Mouse (Mus musculus): ENCODE data around the gene Mrpl58. TPM values are rescaled to one million over a fixed set of nuclear protein-coding genes. Genes with fewer than 3 reads are reported as not detected.

Gene Mrpl58
- polyA plus RNA-seq, 1 experiment from 2014 or later = 175 TPM

- Histone ChIP-seq H3K36me3 (ENCODE audit: control insufficient read depth, insufficient read depth, low read length) (peaks cover 48% of the 10 kb centered on the region), H3K27ac (replicated peaks; ENCODE audit: low read depth, low read length) (peak overlapping the region; percentile 61)
- no peak for DNase-seq (ENCODE audit: low spot score)
Measured at GRCm38 (mm10) chr11:115409556-115409955, 6.0 kb downstream of the Mrpl58 start.

GRCm38 (mm10) chr11:115419531-115420237 is 16.1 kb downstream of the Mrpl58 start, which contains the start of the genes Atp5h and Kctd2:
Atp5h (minus strand) TSS chr11:115419962.
Kctd2 (plus strand) TSS chr11:115420128.
- Histone ChIP-seq H3K9ac (ENCODE audit: low read depth, low read length) (peak within 1 kb of the TSS; percentile 95), H3K4me3 (ENCODE audit: low read depth, low read length) (peak within 1 kb of the TSS; percentile 74), H3K27ac (replicated peaks; ENCODE audit: low read depth, low read length) (peak within 1 kb of the TSS; percentile 88), H3K9me3 (ENCODE audit: control insufficient read depth, low read length) (no peaks in the 10 kb centered on the region), H3K36me3 (ENCODE audit: control insufficient read depth, insufficient read depth, low read length) (peaks cover 34% of the 10 kb centered on the region), H3K4me1 (ENCODE audit: control insufficient read depth, insufficient read depth, low read length) (peaks cover 21% of the 10 kb centered on the region), H3K4me2 (ENCODE audit: low read depth, low read length) (peak within 1 kb of the TSS; percentile 99), H3K27me3 (replicated peaks; ENCODE audit: control insufficient read depth, insufficient read depth, low read length) (no peaks in the 10 kb centered on the region)
- ATAC-seq (ENCODE audit: low read depth) (peak; percentile 99), DNase-seq (ENCODE audit: low spot score) (peak; percentile 99)
- WGBS = under 1% methylated on average over 23 of the region's 56 CpGs

More at GRCm38 (mm10) chr11:115409556-115409955, 6.0 kb downstream of the Mrpl58 start:
- no peak; the same call in 1 of the 2 replicates for ATAC-seq (ENCODE audit: low read depth)
- no peak overlapping the region for H3K4me2 ChIP-seq (ENCODE audit: low read depth, low read length)
- no peaks in the 10 kb centered on the region for H3K27me3 ChIP-seq (replicated peaks; ENCODE audit: control insufficient read depth, insufficient read depth, low read length)
- peaks cover 9% of the 10 kb centered on the region for H3K4me1 ChIP-seq (ENCODE audit: control insufficient read depth, insufficient read depth, low read length)
- H3K9ac ChIP-seq (ENCODE audit: low read depth, low read length) = no peak overlapping the region
- no peak overlapping the region for H3K4me3 ChIP-seq (ENCODE audit: low read depth, low read length)
- WGBS = 63% methylated on average over 7 of the region's 7 CpGs
- H3K9me3 ChIP-seq (ENCODE audit: control insufficient read depth, low read length) = no peaks in the 10 kb centered on the region

- Histone ChIP-seq H3K4me1 (ENCODE audit: control insufficient read depth, insufficient read depth, low read length) (peaks cover 21% of the 10 kb centered on the region), H3K4me2 (ENCODE audit: low read depth, low read length) (peak overlapping the region; percentile 99), H3K36me3 (ENCODE audit: control insufficient read depth, insufficient read depth, low read length) (peaks cover 32% of the 10 kb centered on the region), H3K27ac (replicated peaks; ENCODE audit: low read depth, low read length) (peak overlapping the region; percentile 88), H3K9ac (ENCODE audit: low read depth, low read length) (peak overlapping the region; percentile 95), H3K4me3 (ENCODE audit: low read depth, low read length) (peak overlapping the region; percentile 74), H3K9me3 (ENCODE audit: control insufficient read depth, low read length) (no peaks in the 10 kb centered on the region), H3K27me3 (replicated peaks; ENCODE audit: control insufficient read depth, insufficient read depth, low read length) (no peaks in the 10 kb centered on the region)
- peak; percentile 59 for ATAC-seq (ENCODE audit: low read depth)
- DNase-seq (ENCODE audit: low spot score) = peak; percentile 63
- 2% methylated on average over 26 of the region's 45 CpGs for WGBS
Measured at GRCm38 (mm10) chr11:115420336-115421190, 17.0 kb downstream of the Mrpl58 start.

- Histone ChIP-seq H3K4me2 (ENCODE audit: low read depth, low read length) (peak overlapping the region; percentile 99), H3K36me3 (ENCODE audit: control insufficient read depth, insufficient read depth, low read length) (peaks cover 30% of the 10 kb centered on the region; the same call in 1 of the 2 replicates), H3K4me3 (ENCODE audit: low read depth, low read length) (peak overlapping the region; percentile 74; the same call in 1 of the 2 replicates), H3K9me3 (ENCODE audit: control insufficient read depth, low read length) (no peaks in the 10 kb centered on the region), H3K27me3 (replicated peaks; ENCODE audit: control insufficient read depth, insufficient read depth, low read length) (no peaks in the 10 kb centered on the region), H3K27ac (replicated peaks; ENCODE audit: low read depth, low read length) (no peak overlapping the region), H3K9ac (ENCODE audit: low read depth, low read length) (peak overlapping the region; percentile 95; the same call in 1 of the 2 replicates), H3K4me1 (ENCODE audit: control insufficient read depth, insufficient read depth, low read length) (peaks cover 21% of the 10 kb centered on the region)
- WGBS = 39% methylated on average over 1 of the region's 1 CpGs
- DNase-seq (ENCODE audit: low spot score) (no peak), ATAC-seq (ENCODE audit: low read depth) (no peak)
Measured at GRCm38 (mm10) chr11:115421328-115421727, 17.8 kb downstream of the Mrpl58 start.

GRCm38 (mm10) chr11:115421972-115422371 is 18.4 kb downstream of the Mrpl58 start:
- Histone ChIP-seq H3K27me3 (replicated peaks; ENCODE audit: control insufficient read depth, insufficient read depth, low read length) (no peaks in the 10 kb centered on the region), H3K9me3 (ENCODE audit: control insufficient read depth, low read length) (no peaks in the 10 kb centered on the region), H3K4me1 (ENCODE audit: control insufficient read depth, insufficient read depth, low read length) (peaks cover 21% of the 10 kb centered on the region), H3K36me3 (ENCODE audit: control insufficient read depth, insufficient read depth, low read length) (peaks cover 31% of the 10 kb centered on the region; the same call in 1 of the 2 replicates), H3K4me3 (ENCODE audit: low read depth, low read length) (no peak overlapping the region), H3K27ac (replicated peaks; ENCODE audit: low read depth, low read length) (no peak overlapping the region), H3K4me2 (ENCODE audit: low read depth, low read length) (no peak overlapping the region), H3K9ac (ENCODE audit: low read depth, low read length) (no peak overlapping the region)
- 81% methylated on average over 16 of the region's 16 CpGs for WGBS
- ATAC-seq (ENCODE audit: low read depth) (no peak), DNase-seq (ENCODE audit: low spot score) (no peak)

GRCm38 (mm10) chr11:115423091-115423490 is 19.5 kb downstream of the Mrpl58 start:
- WGBS = 70% methylated on average over 3 of the region's 3 CpGs
- Histone ChIP-seq H3K4me1 (ENCODE audit: control insufficient read depth, insufficient read depth, low read length) (peaks cover 21% of the 10 kb centered on the region), H3K9ac (ENCODE audit: low read depth, low read length) (no peak overlapping the region), H3K27me3 (replicated peaks; ENCODE audit: control insufficient read depth, insufficient read depth, low read length) (no peaks in the 10 kb centered on the region), H3K27ac (replicated peaks; ENCODE audit: low read depth, low read length) (no peak overlapping the region), H3K9me3 (ENCODE audit: control insufficient read depth, low read length) (no peaks in the 10 kb centered on the region), H3K4me3 (ENCODE audit: low read depth, low read length) (no peak overlapping the region), H3K4me2 (ENCODE audit: low read depth, low read length) (no peak overlapping the region), H3K36me3 (ENCODE audit: control insufficient read depth, insufficient read depth, low read length) (peaks cover 27% of the 10 kb centered on the region; the same call in 1 of the 2 replicates)
- ATAC-seq (ENCODE audit: low read depth) (no peak), DNase-seq (ENCODE audit: low spot score) (no peak)

GRCm38 (mm10) chr11:115424666-115425065 is 21.1 kb downstream of the Mrpl58 start:
- Histone ChIP-seq H3K4me1 (ENCODE audit: control insufficient read depth, insufficient read depth, low read length) (peaks cover 15% of the 10 kb centered on the region), H3K4me2 (ENCODE audit: low read depth, low read length) (no peak overlapping the region), H3K9me3 (ENCODE audit: control insufficient read depth, low read length) (no peaks in the 10 kb centered on the region), H3K36me3 (ENCODE audit: control insufficient read depth, insufficient read depth, low read length) (peaks cover 34% of the 10 kb centered on the region), H3K27ac (replicated peaks; ENCODE audit: low read depth, low read length) (no peak overlapping the region), H3K9ac (ENCODE audit: low read depth, low read length) (no peak overlapping the region), H3K27me3 (replicated peaks; ENCODE audit: control insufficient read depth, insufficient read depth, low read length) (no peaks in the 10 kb centered on the region), H3K4me3 (ENCODE audit: low read depth, low read length) (no peak overlapping the region)
- no peak for ATAC-seq (ENCODE audit: low read depth)
- DNase-seq (ENCODE audit: low spot score) = no peak
- WGBS = 89% methylated on average over 7 of the region's 7 CpGs

- H3K9ac ChIP-seq (ENCODE audit: low read depth, low read length) = no peak overlapping the region
- H3K27me3 ChIP-seq (replicated peaks; ENCODE audit: control insufficient read depth, insufficient read depth, low read length) = no peaks in the 10 kb centered on the region
- no peak for ATAC-seq (ENCODE audit: low read depth)
- no peak overlapping the region for H3K4me3 ChIP-seq (ENCODE audit: low read depth, low read length)
- WGBS = 87% methylated on average over 6 of the region's 6 CpGs
- no peak overlapping the region for H3K4me2 ChIP-seq (ENCODE audit: low read depth, low read length)
- DNase-seq (ENCODE audit: low spot score) = no peak
- no peak overlapping the region for H3K27ac ChIP-seq (replicated peaks; ENCODE audit: low read depth, low read length)
- H3K9me3 ChIP-seq (ENCODE audit: control insufficient read depth, low read length) = no peaks in the 10 kb centered on the region
- peaks cover 44% of the 10 kb centered on the region for H3K36me3 ChIP-seq (ENCODE audit: control insufficient read depth, insufficient read depth, low read length)
- peaks cover 13% of the 10 kb centered on the region for H3K4me1 ChIP-seq (ENCODE audit: control insufficient read depth, insufficient read depth, low read length)
Measured at GRCm38 (mm10) chr11:115425671-115426070, 22.1 kb downstream of the Mrpl58 start.
